Mouse (Mus musculus) cortical plate, adult 2 months (tissue): ENCODE data around the gene Nat10.

Experiments
- CTCF ChIP-seq: fragments of 200-500 bp; IDR thresholded peaks from 2 replicates; pipeline ENCODE4 v1.5.1; 2011; ENCODE audit warnings: mild to moderate bottlenecking, control low read depth, low read length; ENCODE audit not compliant: insufficient read depth; ENCODE audit errors: extremely low read depth
- POLR2A ChIP-seq: fragments of 200-500 bp; IDR thresholded peaks from 2 replicates; pipeline ENCODE4 v1.6.1; 2011; ENCODE audit warnings: mild to moderate bottlenecking, low read length, control low read depth; ENCODE audit not compliant: insufficient read depth; ENCODE audit errors: extremely low read depth

DNA sequence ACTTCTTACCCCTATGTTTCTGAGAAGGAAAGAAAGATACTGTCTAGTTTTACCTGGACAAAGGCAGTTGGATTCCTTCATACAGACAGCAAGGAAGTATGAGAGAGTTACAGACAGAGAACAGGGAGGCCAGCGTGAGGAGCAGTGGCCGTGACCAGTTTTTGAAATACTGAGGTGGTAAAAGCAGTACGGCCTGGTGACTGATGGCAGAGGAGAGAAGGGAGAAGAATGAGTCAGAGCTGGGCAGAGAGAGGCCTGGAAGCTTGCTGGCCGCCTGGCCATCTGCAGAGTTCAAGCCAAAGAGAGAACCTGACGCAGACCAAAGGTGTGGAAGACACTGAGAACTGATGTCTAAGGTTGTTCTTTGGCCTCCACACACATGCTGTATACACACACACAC, 85.7 kb downstream of the Nat10 start:
- TF ChIP-seq CTCF (no peak), POLR2A (no peak)
